Mouse (Mus musculus): ENCODE measurements around the gene Caln1.

DNA sequence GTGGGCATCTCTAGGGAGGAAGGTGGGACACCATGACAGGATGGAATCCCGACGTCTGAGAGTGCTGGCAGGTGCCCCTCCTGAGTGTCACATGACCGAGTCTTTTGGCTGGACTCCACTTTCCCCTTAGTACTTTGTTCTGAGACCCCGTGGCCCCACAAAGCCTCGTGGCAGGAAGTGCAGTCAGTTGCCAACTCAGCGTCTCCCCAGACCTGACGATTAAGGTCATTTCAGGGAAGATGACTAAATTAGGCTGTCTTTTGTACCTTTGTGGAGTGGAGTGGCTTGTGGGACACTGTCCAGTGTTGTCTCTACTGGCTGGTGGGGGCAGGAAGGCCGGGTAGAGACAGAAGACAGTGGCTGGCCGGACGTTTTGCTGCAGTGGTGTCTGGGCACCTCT is 103.0 kb downstream of the Caln1 start:
- TF ChIP-seq GATA1 (IDR thresholded peaks at IDR 0.05; ENCODE audit: borderline replicate concordance, low read length), result no peak
- TF ChIP-seq FLI1 (IDR thresholded peaks at IDR 0.05; ENCODE audit: low read length), result no peak

Measured in megakaryocyte, embryonic 14.5 days (primary cell).